Mouse (Mus musculus) induced T-regulatory cell, adult 2 months (primary cell): ENCODE results near the gene Gtf3c4.

ENCODE experiments used
- DNase-seq: peaks from one replicate; pipeline ENCODE4 v3.0.0-alpha.2; 2012; ENCODE audit warnings: low read depth

Gene Gtf3c4

DNA sequence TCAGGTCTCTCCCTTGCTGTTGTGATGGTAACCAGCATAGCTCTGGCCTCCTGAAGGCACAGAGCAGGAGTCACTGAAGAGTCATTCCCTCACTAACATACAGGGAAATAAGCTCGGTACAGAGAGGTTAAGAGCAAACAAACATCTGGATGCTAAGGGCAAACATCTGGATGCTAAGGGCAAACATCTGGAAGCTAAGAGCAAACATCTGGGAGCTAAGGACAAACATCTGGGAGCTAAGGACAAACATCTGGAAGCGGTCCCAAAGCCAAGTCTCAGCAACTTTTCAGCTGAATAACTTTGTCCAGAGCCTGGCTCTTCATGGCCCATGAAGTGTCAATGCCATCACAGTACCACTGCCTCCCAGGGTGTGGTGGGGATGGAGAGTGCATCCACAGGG, 40.6 kb downstream of the Gtf3c4 start:
- DNase-seq = no peak

DNA sequence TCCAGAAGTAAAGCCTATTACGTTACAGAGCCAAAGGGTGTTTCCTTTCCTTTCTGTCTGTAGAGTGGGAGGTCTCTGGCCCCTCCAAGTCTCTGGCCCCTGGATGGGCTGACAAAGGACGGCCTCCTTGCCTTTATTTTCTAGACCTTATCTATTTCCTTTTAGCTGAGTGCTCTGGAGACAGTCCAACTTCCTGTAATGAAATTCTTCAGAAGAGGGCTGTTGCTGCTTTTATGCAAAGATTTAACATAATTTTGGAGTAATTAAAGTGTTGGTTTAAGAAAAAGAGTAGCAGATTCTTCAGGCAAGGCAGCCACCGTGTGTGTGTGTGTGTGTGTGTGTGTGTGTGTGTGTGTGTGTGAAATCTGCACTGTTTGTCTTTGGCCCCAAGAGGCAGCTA, 41.8 kb downstream of the Gtf3c4 start:
- DNase-seq = no peak

DNA sequence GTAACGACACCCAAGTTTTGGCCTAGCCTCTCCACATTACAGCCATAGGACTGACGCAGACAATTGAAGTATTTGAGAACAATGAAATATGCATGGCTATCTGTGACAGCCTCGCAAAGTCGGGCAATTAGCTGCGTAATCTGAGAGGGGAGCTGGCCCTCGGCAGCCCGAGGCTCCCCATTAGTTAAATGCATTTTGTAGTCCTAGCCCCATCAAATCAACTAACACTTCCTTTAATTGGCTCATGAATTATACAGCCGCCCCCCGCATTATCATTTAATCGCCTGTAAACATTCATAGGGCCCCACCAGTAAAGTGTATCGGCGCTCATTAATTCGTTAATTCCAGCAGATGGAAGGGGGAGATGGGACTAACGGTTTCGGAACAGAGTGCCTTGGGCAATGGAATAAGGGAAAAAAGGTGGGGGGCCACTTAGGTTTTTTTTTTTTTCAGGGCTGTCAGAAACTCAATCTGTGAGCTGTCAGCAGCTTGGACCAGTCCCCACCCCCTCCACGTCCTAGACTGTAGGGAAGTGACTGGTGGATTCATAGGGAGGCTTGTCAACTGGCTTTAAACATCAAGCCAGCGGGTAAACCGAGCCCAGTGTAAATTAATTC, 42.6 kb downstream of the Gtf3c4 start:
- DNase-seq = no peak

DNA sequence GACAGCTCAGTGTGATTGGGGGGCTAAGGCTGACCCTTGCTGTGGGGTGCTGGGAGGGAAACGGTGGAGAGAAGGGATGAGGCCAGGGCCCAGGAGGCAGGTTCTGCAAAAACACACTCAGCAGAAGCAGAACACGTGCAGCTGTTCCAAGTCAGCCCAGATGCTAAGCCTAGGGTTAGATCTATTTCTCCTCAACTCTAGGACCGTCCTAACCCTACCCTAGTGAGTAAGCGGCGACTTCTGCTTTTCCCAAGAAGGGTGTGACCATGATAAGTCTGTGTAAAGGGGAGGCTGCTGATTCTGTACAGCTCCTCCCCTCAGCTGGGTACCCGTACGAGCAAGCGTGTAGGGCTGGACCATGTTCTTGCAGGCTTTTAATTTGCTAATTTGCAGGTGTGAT, 43.9 kb downstream of the Gtf3c4 start:
- no peak for DNase-seq

DNA sequence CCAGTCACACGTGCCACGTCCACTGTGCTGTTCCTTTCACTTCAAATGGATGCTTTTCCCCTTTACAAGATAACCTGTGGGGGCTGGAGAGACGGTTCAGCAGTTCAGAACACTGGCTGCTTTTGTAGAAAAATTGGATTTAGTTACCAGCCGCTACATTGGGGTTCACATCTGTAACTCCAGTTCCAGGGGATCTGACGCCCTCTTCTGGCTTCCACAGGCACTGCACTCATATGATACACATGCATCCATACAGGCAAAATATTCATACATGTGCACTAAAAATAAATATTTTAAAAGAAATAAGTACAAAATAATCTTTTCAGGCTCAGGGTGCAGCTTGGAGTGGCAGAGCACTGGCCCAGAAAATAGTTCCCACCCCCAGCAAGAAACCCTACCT, 45.5 kb downstream of the Gtf3c4 start:
- DNase-seq = peak; percentile 4

DNA sequence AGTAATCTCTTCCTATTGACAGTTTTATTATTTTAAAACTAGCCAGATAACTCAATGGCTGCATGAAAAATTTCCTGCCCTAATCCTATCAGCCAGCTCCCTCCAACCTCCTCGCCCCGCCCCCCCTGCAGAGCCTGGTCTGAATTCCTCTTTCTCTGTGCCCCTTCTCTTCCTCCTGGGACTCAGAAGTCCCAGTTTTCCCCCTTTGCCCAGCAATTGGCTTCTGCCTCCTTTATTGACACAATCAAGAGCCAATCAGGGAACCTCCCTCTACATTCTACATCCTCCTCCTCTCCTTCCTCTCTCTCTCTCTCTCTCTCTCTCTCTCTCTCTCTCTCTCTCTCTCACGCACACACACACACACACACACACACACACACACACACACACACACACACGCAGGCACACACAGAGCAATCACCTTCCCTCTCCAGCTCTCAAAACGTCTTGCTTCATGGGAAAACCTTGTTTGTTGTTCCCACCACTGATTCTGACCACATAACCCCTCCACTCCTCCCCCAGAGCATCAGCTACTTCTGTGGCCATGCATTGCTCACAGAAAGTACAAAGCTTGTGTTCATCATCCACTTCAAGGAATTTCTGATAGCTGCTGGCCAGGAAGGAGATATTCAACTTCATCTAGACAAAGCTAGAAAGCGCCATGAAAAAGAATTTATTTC, 47.1 kb downstream of the Gtf3c4 start:
- DNase-seq = no peak

DNA sequence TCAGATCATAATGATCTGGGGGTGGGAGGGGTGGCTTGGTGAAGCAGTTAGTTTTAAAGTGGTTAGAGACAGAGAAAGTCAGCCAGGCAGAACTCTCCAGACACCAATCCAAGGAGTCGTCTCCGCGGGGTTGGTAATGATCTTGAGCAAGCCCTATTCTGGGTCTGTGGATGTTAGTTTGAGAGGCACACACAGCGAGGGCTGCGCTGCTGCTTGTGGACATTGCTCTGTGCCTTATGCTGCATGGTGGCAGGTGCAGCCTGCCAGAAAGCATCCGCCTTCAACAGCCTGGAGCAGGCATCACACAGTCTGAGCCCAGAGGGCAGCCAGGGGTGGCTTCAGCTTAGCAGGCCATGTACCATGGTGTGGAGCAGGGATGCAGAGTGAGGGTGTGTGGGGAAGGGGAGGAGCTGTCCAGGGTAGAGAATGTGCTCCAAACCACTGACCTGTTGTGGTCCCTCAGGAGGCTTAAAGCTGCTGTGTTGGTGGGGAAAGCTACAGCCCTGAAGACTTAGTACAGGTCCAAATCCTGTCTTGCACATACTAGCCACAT, 53.0 kb downstream of the Gtf3c4 start:
- no peak for DNase-seq

DNA sequence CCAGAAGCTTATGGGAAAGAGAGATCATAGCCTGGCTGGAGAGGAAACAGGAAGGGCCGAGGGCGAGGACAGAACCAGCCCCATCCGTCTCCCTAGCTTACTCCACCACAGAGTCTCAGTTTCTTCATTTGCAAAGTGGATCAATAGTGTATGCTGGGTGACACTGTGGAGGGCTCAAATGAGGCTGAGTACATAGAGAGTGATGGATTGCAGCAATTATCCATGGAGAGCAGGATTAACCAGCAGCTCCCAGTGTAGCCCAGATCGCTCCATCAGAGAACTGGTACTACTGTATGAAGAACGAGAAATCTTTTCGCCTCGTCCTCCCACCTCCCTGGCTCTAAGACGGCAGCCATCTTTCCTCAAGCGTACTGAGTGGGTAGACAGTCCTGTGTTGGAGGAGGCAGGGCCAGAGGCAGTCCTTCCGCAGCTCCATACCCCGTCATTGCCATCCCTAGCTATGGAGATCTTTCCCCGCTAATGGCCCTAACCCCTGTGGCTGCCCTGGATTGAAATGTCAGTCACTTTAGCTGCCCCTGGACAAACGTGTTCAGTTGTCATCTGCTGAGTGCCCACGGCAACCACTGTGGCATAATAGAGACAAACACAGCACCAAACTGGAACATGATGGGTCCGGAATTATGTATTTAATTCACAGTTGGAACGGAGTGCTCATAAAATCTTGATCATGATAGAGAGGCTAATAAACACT, 53.6 kb downstream of the Gtf3c4 start:
- no peak for DNase-seq

DNA sequence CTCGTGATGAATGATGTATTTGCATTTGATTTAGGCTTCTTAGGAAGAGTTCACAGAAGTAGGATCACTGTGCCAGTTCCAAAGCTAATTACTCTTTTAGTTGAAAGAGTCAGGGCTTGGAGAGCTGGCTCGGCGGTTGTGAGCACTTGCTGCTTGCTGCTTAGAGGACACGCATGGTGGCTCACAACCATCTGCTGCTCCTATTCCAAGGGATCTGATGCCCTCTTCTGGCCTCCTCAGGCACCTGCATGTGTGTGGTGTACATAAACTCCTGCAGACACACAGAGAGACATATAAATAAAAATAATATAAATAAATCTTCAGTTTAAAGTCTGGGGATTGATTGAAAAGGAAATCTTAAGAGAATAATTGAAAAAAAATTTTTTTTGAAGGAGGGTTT, 58.9 kb downstream of the Gtf3c4 start:
- no peak for DNase-seq

DNA sequence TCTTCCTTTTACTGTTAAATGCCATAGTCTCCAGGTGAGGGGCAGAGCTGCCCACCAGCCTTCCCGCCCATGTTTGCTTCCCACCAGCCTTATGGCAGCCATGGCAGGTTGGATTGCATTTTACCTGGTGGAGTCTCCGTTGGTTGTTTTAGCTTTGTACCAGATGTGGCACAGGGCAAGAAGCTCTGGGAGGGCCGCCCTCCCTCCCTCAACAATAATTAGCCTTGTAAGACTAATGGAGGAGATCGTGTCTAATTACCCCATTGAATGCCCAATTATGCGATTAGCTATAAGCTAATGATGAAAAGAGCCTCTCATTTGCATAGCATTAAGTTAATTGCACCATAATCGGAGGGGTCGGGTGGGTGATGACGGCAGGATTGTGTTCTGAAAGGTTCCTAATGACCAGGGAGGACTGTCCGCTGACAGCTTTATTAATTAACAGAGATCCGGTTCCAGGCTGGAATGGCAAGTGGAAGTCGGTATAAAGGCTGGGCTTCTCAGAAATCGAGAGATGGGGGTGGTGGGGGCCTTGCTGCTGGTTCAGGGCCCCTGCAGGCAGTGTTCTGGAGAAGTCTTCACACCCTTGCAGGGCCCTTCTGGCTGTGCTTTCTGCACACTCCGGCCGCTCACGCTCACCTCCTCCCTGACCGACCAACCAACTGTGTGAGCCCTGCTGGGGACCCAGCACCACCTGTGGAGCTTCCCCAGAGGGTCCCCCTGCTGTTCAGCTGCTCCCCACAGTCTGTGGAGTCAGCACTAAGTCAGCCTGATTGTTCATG, 60.0 kb downstream of the Gtf3c4 start:
- DNase-seq = no peak

DNA sequence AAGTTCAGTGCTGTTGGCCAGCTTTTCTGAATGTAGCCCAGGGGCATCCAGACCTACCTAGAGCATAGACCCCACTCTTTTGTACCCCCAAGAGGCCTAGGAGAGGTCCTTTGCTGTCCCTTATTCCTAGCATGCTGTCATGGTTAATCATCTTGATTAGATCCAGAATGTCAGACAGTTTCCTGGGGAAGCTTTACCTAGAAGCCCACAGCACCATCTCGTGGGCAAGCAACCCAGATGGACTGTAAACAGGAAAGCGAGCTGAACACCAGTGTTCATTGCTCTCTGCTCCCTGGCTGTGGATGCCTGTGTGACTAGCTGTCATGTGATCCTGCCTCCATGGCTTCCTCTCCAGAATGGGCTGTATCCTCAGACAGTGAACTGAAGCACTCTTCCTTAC, 63.4 kb downstream of the Gtf3c4 start:
- no peak for DNase-seq

DNA sequence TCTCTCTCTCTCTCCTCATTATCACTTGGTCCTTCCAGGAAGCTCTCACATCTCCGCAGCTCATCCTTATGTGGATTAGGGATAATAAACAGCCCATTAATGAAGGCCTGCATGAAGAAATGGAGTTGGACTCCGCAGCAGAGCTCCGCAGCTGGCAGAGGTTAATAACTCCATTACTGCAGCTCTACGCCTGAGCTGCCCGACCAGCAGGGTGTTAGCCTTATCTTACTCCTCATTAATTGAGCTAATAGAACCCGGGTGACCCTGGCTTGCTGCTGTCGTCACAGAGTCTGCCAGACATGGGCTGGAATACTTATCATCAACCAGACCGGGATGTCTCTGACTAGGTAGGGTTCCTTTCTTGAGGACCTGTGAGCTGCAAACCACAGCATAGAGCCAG, 66.1 kb downstream of the Gtf3c4 start:
- no peak for DNase-seq
